Mouse (Mus musculus): ENCODE measurements around the gene Il12rb1. TPM values are rescaled to one million over a fixed set of nuclear protein-coding genes. Genes with fewer than 3 reads are reported as not detected.

Gene Il12rb1
- 0.15 and 0.20 TPM in 2 replicates for polyA plus RNA-seq (2012; rRNA removed)

DNA sequence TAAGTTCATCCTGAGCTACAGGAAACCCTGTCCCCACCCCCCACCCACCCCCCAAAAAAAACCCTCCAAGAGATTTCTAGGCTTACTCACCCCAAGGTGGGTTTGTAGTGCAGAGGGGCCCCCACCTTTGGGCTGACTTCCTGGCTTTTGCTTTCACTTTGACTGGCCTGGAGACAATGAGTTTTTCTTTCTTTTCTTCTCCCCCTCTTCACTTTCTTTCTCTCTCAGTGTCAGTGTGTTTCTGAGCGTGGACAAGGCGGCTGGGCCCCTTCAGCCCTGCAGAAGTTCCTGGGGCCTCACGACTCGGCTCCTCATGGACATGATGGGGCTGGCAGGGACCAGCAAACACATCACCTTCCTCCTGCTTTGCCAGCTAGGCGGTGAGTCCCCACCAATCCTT is at the start of gene Il12rb1:
Gene Il12rb1, plus strand, starts transcription at position 211 of the 400 bp plus-strand sequence.

DNA sequence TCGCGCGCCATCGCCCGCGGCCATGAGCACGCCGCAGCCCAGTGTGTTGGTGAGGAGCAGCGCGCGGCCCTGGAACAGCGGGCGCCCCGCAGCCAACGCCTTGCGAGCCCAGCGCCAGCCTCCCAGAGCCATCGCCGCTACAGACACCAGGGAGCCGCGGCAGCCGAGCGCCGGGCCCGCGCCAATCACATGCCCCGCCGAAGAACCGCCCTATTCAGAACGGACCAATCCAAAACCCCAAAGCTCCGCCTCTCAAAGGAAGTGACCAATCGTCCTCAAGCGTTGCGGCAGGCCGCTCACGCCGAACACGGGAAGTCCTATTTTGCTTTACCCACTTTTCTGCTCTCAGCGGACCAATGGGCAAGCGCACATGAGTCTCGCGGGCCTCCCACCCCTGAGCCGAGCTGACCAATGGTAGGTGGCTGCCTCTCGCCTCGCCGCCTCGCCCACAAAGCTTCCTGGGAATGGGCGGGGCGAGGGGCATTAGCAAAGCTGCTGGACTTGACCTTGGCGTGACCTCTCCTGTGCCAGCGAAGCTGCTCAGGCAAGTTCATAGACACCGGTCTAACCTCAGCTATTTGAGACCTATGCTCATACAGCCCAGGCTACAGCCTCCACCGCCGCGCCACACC is 47.4 kb upstream of the Il12rb1 start, which contains the start of gene Mpv17l2:
Gene Mpv17l2, minus strand, starts transcription at position 172 of the 632 bp plus-strand sequence.

DNA sequence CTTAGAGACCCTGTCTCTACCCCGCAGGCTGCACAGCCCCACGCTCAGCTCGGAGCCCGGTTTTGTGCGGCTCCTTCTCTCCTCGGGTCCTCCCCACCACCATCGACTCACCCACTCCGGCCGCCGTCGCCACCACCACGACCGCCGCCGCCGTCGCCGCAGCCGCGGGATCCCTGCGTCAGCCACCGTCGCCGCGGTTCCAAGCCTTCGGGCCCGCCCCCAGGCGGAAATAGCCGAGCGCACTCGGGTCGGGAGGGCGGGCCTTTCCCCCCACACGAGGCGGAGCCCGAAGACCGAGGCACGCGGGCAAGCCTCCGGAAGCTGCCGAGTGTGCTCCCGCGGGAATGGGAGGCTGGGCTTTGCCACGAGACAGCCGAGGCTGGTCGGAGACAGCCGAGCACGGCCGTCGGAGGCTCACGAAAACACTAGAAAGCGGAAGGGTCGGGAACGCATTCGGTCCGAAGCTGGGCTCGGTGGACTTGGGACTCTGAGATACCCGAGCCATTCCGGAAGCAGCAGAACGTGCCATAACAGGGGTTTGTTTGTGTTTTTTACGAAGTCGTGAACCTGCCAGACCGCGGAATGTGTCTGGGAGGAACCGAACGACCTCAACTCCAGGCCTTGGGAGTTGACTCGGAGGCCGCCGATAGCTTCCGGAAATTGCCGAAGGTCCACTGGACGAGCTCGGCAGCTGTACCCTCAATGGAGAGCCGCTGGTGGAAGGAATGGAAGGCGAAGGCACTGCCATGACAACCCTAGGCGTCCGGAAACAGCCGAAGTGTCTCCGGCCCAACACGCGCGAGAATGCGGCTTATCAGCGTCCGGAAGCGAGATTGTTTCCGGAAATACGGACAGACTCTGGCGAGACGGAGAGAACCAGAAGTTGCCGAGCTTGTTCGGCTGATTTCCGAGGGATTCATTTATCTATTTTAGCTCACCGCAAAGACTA is 31.5 kb upstream of the Il12rb1 start, which contains the start of gene Pik3r2:
Gene Pik3r2, minus strand, starts transcription at position 218 of the 949 bp plus-strand sequence.

DNA sequence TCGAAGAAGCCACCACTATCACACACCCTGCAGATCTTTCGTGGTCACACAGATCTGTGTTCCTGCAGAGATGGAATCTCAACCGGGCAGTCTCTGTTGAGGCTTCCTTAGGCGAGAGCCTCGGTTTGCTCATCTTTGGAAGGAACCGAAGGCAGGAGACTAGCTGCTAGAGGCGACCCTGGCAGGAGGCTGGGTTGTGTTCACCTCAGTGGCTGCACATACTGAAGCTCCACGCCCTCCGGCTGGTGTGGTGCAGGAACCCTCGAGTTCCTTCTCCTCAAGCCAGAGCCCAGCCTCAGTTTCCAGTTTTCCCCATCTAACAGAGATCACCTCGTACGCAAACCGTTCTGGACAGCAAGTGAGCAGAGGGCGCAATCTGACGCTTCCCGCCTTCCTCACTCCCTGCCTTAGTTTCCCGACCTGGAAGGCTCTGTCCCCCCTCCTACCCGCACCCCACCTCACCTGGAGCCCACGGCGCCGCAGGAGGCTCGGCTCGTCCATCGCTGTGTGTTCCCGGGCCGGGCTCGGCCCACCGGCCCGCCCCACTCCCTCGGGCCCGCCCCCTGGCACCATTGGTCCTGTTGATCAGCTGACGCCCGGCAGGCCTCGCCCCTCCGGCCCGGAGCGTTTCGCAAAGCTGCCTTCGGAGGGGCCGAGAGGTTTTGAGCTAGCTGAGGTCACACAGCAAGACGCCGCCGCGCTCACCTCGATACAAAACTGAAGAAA is 3.6 kb upstream of the Il12rb1 start, which contains the start of gene Mast3:
Gene Mast3, minus strand, starts transcription at position 574 of the 726 bp plus-strand sequence.

DNA sequence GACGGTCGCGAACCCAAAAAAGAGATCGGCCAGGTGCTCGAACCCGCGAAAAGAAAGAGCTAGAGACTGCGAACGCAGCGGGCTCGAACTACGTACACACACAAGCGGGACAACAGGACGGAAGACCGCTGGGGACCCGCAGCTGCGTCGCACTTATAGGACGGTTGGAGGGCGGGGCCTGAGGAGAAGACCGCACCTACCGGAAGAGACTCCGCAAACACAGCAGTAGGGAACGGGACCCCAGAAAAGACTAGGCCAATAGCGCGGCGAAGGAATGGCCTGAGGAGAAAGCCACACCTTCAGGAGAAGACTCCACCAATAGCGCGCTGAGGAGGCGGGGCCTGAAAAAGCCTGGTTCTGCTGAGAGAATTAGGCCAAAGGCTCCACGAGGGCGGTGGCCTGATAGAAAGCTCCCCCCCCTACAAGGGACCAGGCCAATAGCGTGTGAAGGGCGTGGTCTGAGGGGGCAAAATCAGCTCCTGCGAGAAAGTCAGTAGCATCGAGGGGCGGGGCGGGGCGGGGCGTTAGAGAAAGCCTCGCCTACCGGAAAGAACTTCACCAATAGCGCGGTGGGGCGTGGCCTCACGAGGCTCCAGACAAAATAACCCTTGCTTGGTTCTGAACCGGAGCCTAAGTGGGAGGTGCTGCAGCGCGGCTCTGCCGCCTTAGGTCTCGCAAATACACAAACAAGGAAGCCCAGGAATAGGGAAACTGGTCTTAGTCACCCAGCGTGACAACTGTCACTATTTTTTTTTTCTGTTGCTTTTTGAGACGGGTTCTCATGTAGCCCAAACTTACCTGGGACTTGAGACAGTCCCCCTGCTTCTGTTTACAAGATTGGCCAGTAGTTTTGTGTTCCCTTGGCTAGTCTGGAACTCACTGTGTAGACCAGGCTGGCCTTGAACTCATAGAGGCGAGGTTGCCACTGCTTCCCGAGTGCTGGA is 31.4 kb downstream of the Il12rb1 start, which contains the start of gene Arrdc2:
Gene Arrdc2, minus strand, starts transcription at position 313 of the 944 bp plus-strand sequence.

DNA sequence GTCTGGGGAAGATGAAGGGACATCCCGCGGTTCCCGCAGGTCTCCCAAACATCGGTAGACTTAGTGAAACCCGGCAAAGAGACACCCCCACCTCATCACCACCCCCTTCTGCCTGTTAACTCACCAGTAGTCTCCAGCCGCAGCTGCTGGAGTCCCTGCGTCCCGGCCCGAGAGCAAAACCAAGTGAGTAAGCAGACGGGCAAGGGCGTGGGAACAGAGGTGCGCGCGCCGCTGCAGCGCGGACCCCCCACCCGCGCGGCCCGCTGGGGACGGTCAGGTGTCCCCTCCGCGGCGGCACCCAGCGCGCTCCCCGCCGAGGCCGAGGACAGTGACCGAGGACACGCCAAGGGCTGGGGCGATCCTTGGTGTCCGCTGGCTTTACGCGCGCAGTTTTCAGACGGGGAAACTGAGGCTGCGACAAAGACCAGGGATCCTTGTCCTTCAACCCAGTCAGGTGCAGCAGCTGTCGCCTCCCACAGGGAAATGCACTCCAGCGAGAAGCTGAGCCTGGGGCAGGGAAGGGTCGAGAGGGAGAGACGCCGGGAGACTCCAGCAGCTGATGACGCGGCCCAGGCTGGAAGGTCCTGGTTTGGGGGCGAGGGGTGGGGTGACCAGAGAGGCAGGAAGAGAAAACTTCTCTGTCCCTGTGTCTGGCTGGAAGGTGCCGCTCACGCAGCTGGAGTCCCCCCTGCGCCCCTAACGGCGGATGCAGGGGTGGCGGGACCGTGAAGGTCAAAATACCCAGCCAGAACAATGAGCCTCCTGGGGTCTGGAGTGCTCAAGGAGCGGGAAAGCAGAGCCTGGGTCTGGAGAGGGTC is 54.8 kb downstream of the Il12rb1 start, which contains the start of gene Kcnn1:
Gene Kcnn1, minus strand, starts transcription at position 435 of the 818 bp plus-strand sequence.

Other genes starting within 250 kb of the Il12rb1 start
- gene Isyna1, start 214.1 kb upstream of the Il12rb1 start, polyA plus RNA-seq (2012; rRNA removed), result 26.1 and 31.4 TPM in 2 replicates
- gene Ssbp4, start 199.6 kb upstream of the Il12rb1 start, polyA plus RNA-seq (2012; rRNA removed), result 24.5 and 28.9 TPM in 2 replicates
- gene Lrrc25, start 192.3 kb upstream of the Il12rb1 start, polyA plus RNA-seq (2012; rRNA removed), result 8.3 and 9.3 TPM in 2 replicates
- 3.7 and 6.3 TPM in 2 replicates for gene Gdf15, start 176.0 kb upstream of the Il12rb1 start, polyA plus RNA-seq (2012; rRNA removed)
- 19.5 and 19.7 TPM in 2 replicates for gene Pgpep1, start 148.1 kb upstream of the Il12rb1 start, polyA plus RNA-seq (2012; rRNA removed)
- 71.8 and 85.1 TPM in 2 replicates for gene Lsm4, start 135.2 kb upstream of the Il12rb1 start, polyA plus RNA-seq (2012; rRNA removed)
- 48.4 and 51.5 TPM in 2 replicates for gene Jund, start 109.5 kb upstream of the Il12rb1 start, polyA plus RNA-seq (2012; rRNA removed)
- not detected in 2 replicates for gene Iqcn, start 105.0 kb upstream of the Il12rb1 start, polyA plus RNA-seq (2012; rRNA removed)
- gene Gm3336, start 89.9 kb upstream of the Il12rb1 start, polyA plus RNA-seq (2012; rRNA removed), result 0.02 and 0.05 TPM in 2 replicates
- gene Pde4c, start 84.7 kb upstream of the Il12rb1 start, polyA plus RNA-seq (2012; rRNA removed), result 6.5 and 7.5 TPM in 2 replicates
- 3.5 and 4.2 TPM in 2 replicates for gene Rab3a, start 53.8 kb upstream of the Il12rb1 start, polyA plus RNA-seq (2012; rRNA removed)
- gene Mpv17l2, start 47.5 kb upstream of the Il12rb1 start, polyA plus RNA-seq (2012; rRNA removed), result 21.9 and 22.3 TPM in 2 replicates
- 10.5 and 12.6 TPM in 2 replicates for gene Pik3r2, start 31.7 kb upstream of the Il12rb1 start, polyA plus RNA-seq (2012; rRNA removed)
- gene Mast3, start 3.4 kb upstream of the Il12rb1 start, polyA plus RNA-seq (2012; rRNA removed), result 23.3 and 28.2 TPM in 2 replicates
- 22.0 and 23.3 TPM in 2 replicates for gene Arrdc2, start 31.3 kb downstream of the Il12rb1 start, polyA plus RNA-seq (2012; rRNA removed)
- gene Kcnn1, start 54.8 kb downstream of the Il12rb1 start, polyA plus RNA-seq (2012; rRNA removed), result 0.53 and 0.66 TPM in 2 replicates
- gene Ccdc124, start 65.5 kb downstream of the Il12rb1 start, polyA plus RNA-seq (2012; rRNA removed), result 20.6 and 21.4 TPM in 2 replicates
- 0.10 and 0.19 TPM in 2 replicates for gene Slc5a5, start 84.3 kb downstream of the Il12rb1 start, polyA plus RNA-seq (2012; rRNA removed)
- 2,497 and 2,930 TPM in 2 replicates for gene Rpl18a, start 89.0 kb downstream of the Il12rb1 start, polyA plus RNA-seq (2012; rRNA removed)
- 8.3 and 9.9 TPM in 2 replicates for gene Map1s, start 97.5 kb downstream of the Il12rb1 start, polyA plus RNA-seq (2012; rRNA removed)